Mouse (Mus musculus): ENCODE results near the gene Tnk1.

- TF ChIP-seq EP300 (IDR thresholded peaks at IDR 0.05; ENCODE audit: low read depth in 1 of 2, low read length in 2 of 2): no peak
- no peak for TF ChIP-seq POLR2A (IDR thresholded peaks at IDR 0.05; ENCODE audit: control insufficient read depth in 1 of 2, insufficient read depth in 1 of 2, low read depth in 1 of 2, low read length in 2 of 2, poor library complexity in 1 of 2)
- TF ChIP-seq MYC (IDR thresholded peaks at IDR 0.05; ENCODE audit: low read depth, low read length): no peak
Measured at GRCm38 (mm10) chr11:69899870-69900269, 41.3 kb upstream of the Tnk1 start.

All from MEL (cell line).